Mouse (Mus musculus): ENCODE measurements around the gene Gm47955. TPM values are rescaled to one million over a fixed set of nuclear protein-coding genes. Genes with fewer than 3 reads are reported as not detected.
"Not testable (repeated sequence)": the region's sequence is repeated elsewhere in the genome, so short reads cannot be mapped to it uniquely, and the experiment has no call there.

Gm47955 gene
- total RNA-seq, 2 experiments from 2014 or later = not detected

DNA sequence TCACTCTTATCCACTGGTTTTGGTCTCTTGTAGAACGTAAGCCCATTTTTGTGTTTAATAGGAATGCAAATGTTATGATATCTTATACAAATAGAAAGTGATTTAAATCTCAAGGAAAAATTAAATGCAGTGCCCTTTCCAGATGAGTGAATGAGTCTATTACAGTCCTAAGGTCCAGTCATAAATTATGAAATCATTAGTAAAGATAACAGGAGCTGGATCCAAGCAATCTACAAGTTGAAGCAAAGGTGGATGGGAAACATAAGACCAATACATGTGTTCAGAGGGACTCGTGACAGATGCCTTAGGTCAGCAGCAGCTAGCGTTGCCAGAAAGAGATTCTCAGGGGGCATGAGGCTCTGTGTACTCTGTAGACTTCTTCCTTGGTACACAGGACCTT is 31.5 kb downstream of the Gm47955 start:
- intact Hi-C loops (cut with DNase I) = no loop called here
- no peak for DNase-seq

DNA sequence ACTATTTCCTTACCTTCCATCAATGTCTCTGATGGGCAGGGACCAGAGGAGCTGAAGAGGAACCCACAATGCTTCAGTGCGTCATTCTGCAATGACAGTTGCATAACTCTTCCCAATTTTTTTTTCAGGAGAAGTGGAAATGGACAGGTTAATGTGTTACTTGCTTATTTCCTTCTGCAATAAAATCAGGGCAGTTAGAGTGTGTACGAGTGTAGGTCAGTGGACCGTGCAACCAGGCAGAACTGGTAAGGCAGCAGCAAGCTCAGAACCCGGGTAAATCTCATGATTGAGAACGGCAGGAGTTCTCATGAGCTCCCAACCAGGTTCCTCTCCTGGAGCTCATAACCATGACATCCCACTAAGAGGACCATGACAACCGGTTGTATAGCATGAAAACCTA is 32.0 kb downstream of the Gm47955 start:
- DNase-seq = no peak
- intact Hi-C loops (cut with DNase I) = no loop called here

DNA sequence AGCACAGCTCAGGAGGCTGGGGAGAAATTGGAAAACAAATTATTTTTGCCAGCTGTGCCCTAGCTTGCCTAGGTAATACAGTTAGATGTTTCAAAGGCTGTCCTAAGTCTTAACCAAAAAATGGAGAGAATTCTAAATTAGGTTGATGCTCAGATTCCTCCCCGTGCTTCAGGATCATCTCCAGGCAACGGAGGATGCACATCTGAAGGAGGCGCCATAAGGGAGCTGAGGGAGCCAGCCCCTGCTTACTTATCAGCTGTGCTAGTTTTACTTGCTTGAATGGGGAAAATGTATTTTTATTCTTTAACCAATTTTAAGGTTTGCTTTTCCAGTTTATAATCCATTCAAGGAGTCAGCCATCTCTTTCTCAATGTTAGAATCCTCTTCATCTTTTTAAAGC is 33.9 kb downstream of the Gm47955 start:
- intact Hi-C loops (cut with DNase I) = no loop called here
- DNase-seq = no peak

DNA sequence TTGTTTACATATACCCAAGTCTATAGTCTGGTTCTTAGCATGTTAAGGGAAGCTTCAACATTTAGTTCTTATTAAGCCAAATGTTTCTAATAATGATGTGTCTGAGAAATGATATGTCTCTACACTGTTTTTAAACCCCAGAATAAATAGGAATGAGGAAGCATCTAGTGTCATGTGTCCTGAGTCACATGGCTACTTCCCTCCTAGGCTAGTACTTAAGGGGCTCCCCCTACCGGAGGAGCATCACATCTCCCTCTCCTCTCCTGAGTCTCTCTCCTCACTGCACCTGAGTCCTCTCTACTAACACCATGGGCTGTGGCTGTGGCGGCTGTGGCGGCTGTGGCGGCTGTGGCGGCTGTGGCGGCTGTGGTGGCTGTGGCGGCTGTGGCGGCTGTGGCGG is 40.2 kb downstream of the Gm47955 start, which contains the start of gene Gm47959:
Gm47959 (plus strand) TSS at position 243 of the 400 bp plus-strand sequence.
- intact Hi-C loops (cut with DNase I); DNase-seq: not testable (repeated sequence)

DNA sequence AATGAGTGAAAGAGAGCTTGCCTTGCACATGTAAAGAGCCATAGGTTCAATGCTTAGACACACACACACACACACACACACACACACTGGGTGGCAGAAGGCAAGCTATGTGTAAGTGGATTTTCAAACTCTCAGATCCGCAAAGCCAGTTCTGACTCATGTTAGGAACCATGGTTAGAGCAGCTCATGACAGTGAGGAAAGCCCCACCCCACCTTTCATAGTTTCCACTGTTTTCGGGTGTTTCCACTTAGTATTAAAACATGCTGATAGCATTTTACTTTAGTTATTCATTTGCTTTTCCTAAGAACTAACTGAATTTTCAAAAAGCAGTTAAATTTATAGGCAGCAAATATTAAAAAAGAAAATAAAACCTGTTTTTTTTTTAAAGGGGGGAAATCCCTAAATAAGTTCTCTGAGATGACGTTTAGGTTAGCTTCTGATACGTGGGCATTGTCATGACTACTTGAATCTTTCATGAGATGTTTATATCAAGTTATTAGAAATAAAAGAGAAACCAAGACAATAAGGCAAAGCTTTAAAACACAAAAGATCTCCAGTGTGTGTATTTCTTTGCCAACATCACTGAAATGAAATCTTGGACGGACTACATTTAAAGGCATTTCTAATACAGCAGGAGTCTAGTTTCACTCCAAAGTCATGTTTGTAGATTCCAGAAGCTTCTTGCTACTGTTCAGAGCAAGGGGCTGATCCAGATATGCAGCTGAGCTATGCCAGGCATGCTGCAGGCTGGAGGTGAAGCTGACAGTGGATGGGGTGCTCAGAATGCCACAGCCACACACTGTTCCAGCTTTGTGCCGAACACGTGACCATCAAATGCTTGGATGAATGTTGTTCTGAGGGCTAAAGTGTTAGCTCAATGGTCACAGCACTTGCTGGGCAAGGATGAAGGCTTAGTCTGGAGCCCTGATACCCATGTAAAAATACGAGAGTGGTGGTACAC is 46.4 kb downstream of the Gm47955 start:
- intact Hi-C loops (cut with DNase I) = no loop called here
- no peak for DNase-seq

DNA sequence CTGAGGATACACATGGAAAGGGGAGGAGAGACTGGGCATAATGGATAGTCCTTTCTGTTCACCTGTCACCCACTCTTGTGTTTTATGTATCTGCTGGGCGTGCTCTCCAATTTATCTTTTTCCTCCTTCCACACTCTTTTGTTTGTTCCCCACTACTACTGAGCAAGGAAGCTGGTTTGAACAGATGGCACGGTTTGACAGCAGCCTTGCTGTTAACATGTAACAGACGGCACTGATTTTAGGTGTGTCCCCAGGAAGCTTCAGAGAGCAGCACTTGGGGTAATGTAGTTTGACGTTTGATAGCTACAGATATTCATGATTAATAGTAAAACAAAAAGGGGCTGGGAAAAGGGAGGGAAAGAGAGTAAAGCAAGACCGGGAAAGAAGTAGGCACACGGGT is 47.4 kb downstream of the Gm47955 start:
- intact Hi-C loops (cut with DNase I) = no loop called here
- DNase-seq = no peak

Other genes starting within 250 kb of the Gm47955 start
- 100 to 1,000 TPM; 136 to 140 TPM for gene Mff, start 235.4 kb upstream of the Gm47955 start, total RNA-seq (2021)
- not detected for gene Tm4sf20, start 191.8 kb upstream of the Gm47955 start, total RNA-seq (2021)
- gene Gm47791, start 189.0 kb upstream of the Gm47955 start, total RNA-seq (2021) = not detected
- 10 to 100 TPM; 21.2 to 23.5 TPM for gene Agfg1, start 120.8 kb upstream of the Gm47955 start, total RNA-seq (2021)
- gene A030005L19Rik, start 47.0 kb upstream of the Gm47955 start, total RNA-seq (2021) = not detected
- gene A030014E15Rik, start 35.4 kb upstream of the Gm47955 start, total RNA-seq (2021) = not detected
- not detected for gene Gm6217, start 28.9 kb upstream of the Gm47955 start, total RNA-seq (2021)
- gene A030003K21Rik, start 16.9 kb upstream of the Gm47955 start, total RNA-seq (2021) = not detected
- gene Gm7544, start 4.3 kb upstream of the Gm47955 start, total RNA-seq (2021) = not detected
- not detected for gene Gm47959, start 40.3 kb downstream of the Gm47955 start, total RNA-seq (2021)
- gene Slc19a3, start 78.2 kb downstream of the Gm47955 start, total RNA-seq (2021) = not detected
- gene Krtap28-10, start 82.2 kb downstream of the Gm47955 start, total RNA-seq (2021) = not detected
- not detected for gene Gm47969, start 84.6 kb downstream of the Gm47955 start, total RNA-seq (2021)
- not detected for gene A030005K14Rik, start 99.1 kb downstream of the Gm47955 start, total RNA-seq (2021)
- not detected for gene Krtap28-13, start 100.6 kb downstream of the Gm47955 start, total RNA-seq (2021)
- gene Ccl20, start 156.5 kb downstream of the Gm47955 start, total RNA-seq (2021) = not detected
- not detected for gene Daw1, start 199.5 kb downstream of the Gm47955 start, total RNA-seq (2021)